Mouse (Mus musculus) kidney, embryonic 15.5 days (tissue): ENCODE data around the gene Gp1ba. TPM values are rescaled to one million over a fixed set of nuclear protein-coding genes. Genes with fewer than 3 reads are reported as not detected.

ENCODE experiments used
- ATAC-seq: fragments of 200-750 bp; cut with Nextera tagmentation; replicated peaks from 2 replicates; pipeline ENCODE4 v1.8.0; 2017; ENCODE audit warnings: moderate TSS enrichment; ENCODE audit not compliant: low FRiP score
- H3K27ac ChIP-seq: fragments of 300-500 bp; sonication (generic); 2 replicates; pipeline ENCODE4 v1.5.1; 2015; ENCODE audit warnings: mild to moderate bottlenecking, inconsistent platforms
- H3K27me3 ChIP-seq: fragments of 300-500 bp; sonication (generic); 2 replicates; pipeline ENCODE4 v1.6.1; 2015; ENCODE audit warnings: inconsistent platforms
- H3K36me3 ChIP-seq: fragments of 300-500 bp; sonication (generic); 2 replicates; pipeline ENCODE4 v1.6.1; 2015; ENCODE audit warnings: inconsistent platforms
- H3K4me1 ChIP-seq: fragments of 300-500 bp; sonication (generic); 2 replicates; pipeline ENCODE4 v1.6.1; 2015; ENCODE audit warnings: inconsistent platforms
- H3K4me2 ChIP-seq: fragments of 300-500 bp; sonication (generic); 2 replicates; pipeline ENCODE4 v1.6.1; 2015; ENCODE audit warnings: moderate library complexity, mild to moderate bottlenecking, inconsistent platforms
- H3K4me3 ChIP-seq: fragments of 300-500 bp; sonication (generic); replicated peaks from 2 replicates; pipeline ENCODE4 v1.5.1; 2015; ENCODE audit warnings: mild to moderate bottlenecking, inconsistent platforms
- H3K9ac ChIP-seq: fragments of 300-500 bp; sonication (generic); 2 replicates; pipeline ENCODE4 v1.6.1; 2015; ENCODE audit warnings: mild to moderate bottlenecking, inconsistent platforms
- H3K9me3 ChIP-seq: fragments of 300-500 bp; sonication (generic); replicated peaks from 2 replicates; pipeline ENCODE4 v1.6.1; 2016; ENCODE audit warnings: inconsistent platforms
- WGBS: fragments of 180-500 bp; shearing (Covaris S2); methylation state at CpG from one replicate; pipeline ENCODE4 v1.1.7; 2015; ENCODE audit warnings: mixed read lengths; 5-methylcytosine and 5-hydroxymethylcytosine counted together
- polyA plus RNA-seq: library from polyadenylated mRNA; unstranded; fragments of >200 nt; fragmentation: Nextera tagmentation; extraction: Ambion mirVana; gene quantifications from 2 replicates; pipeline ENCODE4 v1.2.1, GENCODE M21; 2015

The Gp1ba gene
- polyA plus RNA-seq: 0.19 and 0.30 TPM in 2 replicates

GRCm38 (mm10) chr11:70638714-70639278 lies at the start of gene Gp1ba:
TSS of gene Gp1ba (plus strand) at chr11:70639122.
- Histone ChIP-seq H3K4me1 (no peaks in the 10 kb centered on the region), H3K36me3 (peaks cover 13% of the 10 kb centered on the region), H3K9me3 (no peaks in the 10 kb centered on the region), H3K27me3 (no peaks in the 10 kb centered on the region), H3K4me2 (no peak within 1 kb of the TSS), H3K4me3 (no peak within 1 kb of the TSS), H3K27ac (no peak within 1 kb of the TSS), H3K9ac (no peak within 1 kb of the TSS)
- no peak for ATAC-seq
- WGBS: 51% methylated on average over 5 of the region's 5 CpGs

DNA sequence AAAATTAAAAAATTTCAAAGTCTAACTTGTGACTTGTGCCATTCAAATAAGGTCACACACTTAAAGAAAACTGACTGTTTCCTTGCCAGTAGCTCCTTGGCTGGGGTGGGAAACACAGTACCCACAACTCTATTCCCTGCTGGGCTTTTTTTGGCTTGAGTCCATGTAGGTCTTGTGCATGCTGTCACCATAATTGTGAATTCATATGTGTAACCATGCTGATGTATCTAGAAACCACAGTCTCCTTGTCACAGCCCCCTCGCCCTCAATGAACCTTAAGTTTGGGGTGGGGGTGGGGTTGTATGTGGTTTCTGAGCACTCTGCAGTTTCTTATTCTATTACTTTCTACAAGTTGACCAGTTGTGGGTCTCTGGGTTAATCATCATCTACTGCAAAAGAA lies 47.2 kb upstream of the Gp1ba start:
- Histone ChIP-seq H3K4me1 (peaks cover 15% of the 10 kb centered on the region; the same call in 1 of the 2 replicates), H3K4me2 (no peak overlapping the region), H3K9ac (no peak overlapping the region), H3K36me3 (no peaks in the 10 kb centered on the region), H3K4me3 (no peak overlapping the region), H3K27ac (no peak overlapping the region), H3K9me3 (no peaks in the 10 kb centered on the region), H3K27me3 (no peaks in the 10 kb centered on the region)
- no peak for ATAC-seq
- 82% methylated on average over 1 of the region's 1 CpGs for WGBS

DNA sequence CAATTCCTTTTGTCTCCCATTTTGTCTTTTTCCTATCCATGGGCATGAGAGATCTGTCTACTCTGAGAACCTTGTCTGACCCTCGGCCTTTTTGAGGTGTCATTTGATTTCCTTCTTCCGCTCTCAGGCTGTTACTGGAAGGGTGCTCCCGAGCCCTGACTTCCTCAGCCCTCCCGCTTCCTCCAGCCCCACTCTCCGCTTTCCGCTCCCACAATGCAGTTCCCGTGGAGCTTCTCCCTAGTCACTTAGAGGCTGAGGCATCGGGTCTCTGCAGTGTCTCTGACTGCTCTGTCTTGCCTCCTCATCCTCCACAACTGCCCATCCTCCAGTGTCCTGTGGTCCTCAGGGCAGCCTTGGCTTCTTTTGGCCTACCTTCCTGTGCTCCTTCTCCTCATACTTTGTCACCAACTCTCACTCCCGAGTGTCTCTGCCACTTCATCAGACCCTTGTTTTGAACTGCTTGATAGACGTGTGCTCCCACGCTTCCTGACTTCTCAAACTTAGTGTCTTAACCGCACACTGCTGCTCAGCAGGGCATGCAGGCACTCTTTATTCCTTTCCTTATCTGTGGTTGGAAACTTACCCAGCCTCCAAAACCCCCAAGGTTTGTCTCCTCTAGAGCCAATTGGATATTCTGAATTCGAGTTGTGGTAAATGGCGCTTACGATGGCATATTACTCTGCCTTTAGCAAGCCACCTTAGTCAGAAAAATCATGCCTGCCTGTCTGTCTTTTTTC lies 44.5 kb upstream of the Gp1ba start:
- Histone ChIP-seq H3K4me1 (peaks cover 12% of the 10 kb centered on the region; the same call in 1 of the 2 replicates), H3K27me3 (no peaks in the 10 kb centered on the region), H3K9ac (no peak overlapping the region), H3K27ac (0 out of 2 replicates have a peak overlapping the region, but pooled peaks have one; percentile 27), H3K36me3 (peaks cover 26% of the 10 kb centered on the region), H3K9me3 (no peaks in the 10 kb centered on the region), H3K4me3 (no peak overlapping the region), H3K4me2 (no peak overlapping the region)
- WGBS: 70% methylated on average over 15 of the region's 15 CpGs
- no peak for ATAC-seq

DNA sequence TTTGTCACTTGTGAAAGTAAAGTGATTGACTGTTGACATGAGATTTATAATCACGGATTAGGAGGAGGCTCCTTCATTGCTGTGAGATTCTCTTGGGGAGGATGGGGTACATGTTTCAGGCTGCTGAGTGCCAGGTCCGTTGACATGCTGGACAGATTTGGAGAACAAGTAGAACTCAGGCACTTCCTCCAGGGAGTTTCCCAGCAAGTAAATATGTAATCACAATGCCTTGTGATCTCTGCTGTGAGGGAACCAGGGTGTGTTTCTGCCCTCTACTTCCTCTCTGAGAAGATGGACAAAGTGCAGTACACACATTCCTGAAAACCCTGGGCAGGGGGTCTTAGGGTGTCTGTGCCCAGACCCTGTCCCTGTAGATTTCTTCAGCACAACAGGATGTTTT lies 43.3 kb upstream of the Gp1ba start:
- ATAC-seq: no peak

GRCm38 (mm10) chr11:70596094-70596493 lies 42.8 kb upstream of the Gp1ba start:
- Histone ChIP-seq H3K9me3 (no peaks in the 10 kb centered on the region), H3K4me2 (no peak overlapping the region), H3K27ac (peak overlapping the region; percentile 75), H3K27me3 (no peaks in the 10 kb centered on the region), H3K4me1 (peaks cover 12% of the 10 kb centered on the region; the same call in 1 of the 2 replicates), H3K4me3 (no peak overlapping the region), H3K36me3 (peaks cover 35% of the 10 kb centered on the region), H3K9ac (no peak overlapping the region)
- ATAC-seq: no peak
- WGBS: 69% methylated on average over 4 of the region's 4 CpGs

More for the DNA sequence above, 43.3 kb upstream of the Gp1ba start:
- Histone ChIP-seq H3K9ac (no peak overlapping the region), H3K9me3 (no peaks in the 10 kb centered on the region), H3K27ac (peak overlapping the region; percentile 75), H3K4me3 (no peak overlapping the region), H3K4me2 (no peak overlapping the region), H3K36me3 (peaks cover 35% of the 10 kb centered on the region), H3K4me1 (peaks cover 12% of the 10 kb centered on the region; the same call in 1 of the 2 replicates), H3K27me3 (no peaks in the 10 kb centered on the region)
- 63% methylated on average over 2 of the region's 2 CpGs for WGBS

DNA sequence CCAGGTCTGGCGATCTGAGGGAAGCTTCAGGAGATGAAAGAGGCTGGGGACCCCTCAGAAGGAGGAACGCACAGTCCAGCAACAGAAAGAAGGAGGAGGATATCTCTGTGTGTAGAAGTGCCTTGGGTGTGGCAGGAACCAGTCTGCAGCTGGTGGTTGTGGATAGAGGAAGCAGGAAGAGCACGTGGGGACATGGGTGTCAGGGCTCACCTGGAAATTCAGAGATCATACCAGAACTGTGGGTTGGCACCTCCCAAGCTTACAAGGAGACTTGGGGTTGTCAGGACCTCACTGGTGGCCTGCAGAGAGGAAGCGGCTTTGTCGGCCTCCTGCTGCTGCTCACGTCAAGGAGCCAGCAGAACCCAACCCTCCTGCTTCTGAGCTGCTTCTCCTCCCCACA lies 41.6 kb upstream of the Gp1ba start:
- H3K9ac ChIP-seq: no peak overlapping the region
- H3K4me1 ChIP-seq: peaks cover 12% of the 10 kb centered on the region; the same call in 1 of the 2 replicates
- no peak overlapping the region for H3K4me3 ChIP-seq
- no peak overlapping the region for H3K4me2 ChIP-seq
- no peak for ATAC-seq
- H3K9me3 ChIP-seq: no peaks in the 10 kb centered on the region
- WGBS: 86% methylated on average over 6 of the region's 6 CpGs
- peaks cover 47% of the 10 kb centered on the region for H3K36me3 ChIP-seq
- no peaks in the 10 kb centered on the region for H3K27me3 ChIP-seq
- no peak overlapping the region for H3K27ac ChIP-seq

DNA sequence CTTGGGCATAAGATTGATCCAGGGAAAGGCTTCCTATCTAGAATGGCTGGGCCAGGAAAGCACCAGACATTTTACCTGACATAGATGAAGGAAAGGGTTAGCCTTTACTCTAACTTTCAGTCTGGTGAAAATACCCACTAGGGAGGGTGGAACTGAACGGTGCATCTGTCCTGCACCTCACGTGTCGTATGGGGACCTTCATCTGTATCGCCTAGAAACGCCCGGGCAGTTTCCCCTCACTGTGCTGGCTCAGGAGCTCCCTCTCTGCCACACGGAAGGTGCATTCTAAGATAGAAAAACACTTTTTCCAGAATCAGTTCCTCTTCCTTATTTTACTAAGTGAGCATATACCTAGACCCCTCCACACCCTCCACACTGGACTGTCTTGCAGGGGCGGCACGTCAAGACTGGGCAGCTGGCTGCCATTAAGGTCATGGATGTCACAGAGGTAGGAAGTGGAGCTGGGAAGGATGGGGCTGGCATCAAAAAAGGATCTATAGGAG lies 40.4 kb upstream of the Gp1ba start:
- no peak overlapping the region for H3K4me3 ChIP-seq
- no peak overlapping the region for H3K9ac ChIP-seq
- H3K27ac ChIP-seq: no peak overlapping the region
- H3K9me3 ChIP-seq: no peaks in the 10 kb centered on the region
- peaks cover 58% of the 10 kb centered on the region for H3K36me3 ChIP-seq
- ATAC-seq: no peak
- 91% methylated on average over 9 of the region's 9 CpGs for WGBS
- no peak overlapping the region for H3K4me2 ChIP-seq
- H3K27me3 ChIP-seq: no peaks in the 10 kb centered on the region
- peaks cover 12% of the 10 kb centered on the region; the same call in 1 of the 2 replicates for H3K4me1 ChIP-seq

GRCm38 (mm10) chr11:70605024-70605566 lies 33.8 kb upstream of the Gp1ba start:
- no peak overlapping the region for H3K4me3 ChIP-seq
- WGBS: 54% methylated on average over 14 of the region's 14 CpGs
- H3K4me1 ChIP-seq: peaks cover 15% of the 10 kb centered on the region
- peaks cover 91% of the 10 kb centered on the region for H3K36me3 ChIP-seq
- no peaks in the 10 kb centered on the region for H3K9me3 ChIP-seq
- no peak overlapping the region for H3K9ac ChIP-seq
- no peak overlapping the region for H3K27ac ChIP-seq
- no peak overlapping the region for H3K4me2 ChIP-seq
- no peaks in the 10 kb centered on the region for H3K27me3 ChIP-seq
- ATAC-seq: no peak

GRCm38 (mm10) chr11:70606717-70607116 lies 32.2 kb upstream of the Gp1ba start:
- Histone ChIP-seq H3K36me3 (peaks cover 98% of the 10 kb centered on the region), H3K4me3 (no peak overlapping the region), H3K4me1 (peaks cover 15% of the 10 kb centered on the region), H3K27me3 (no peaks in the 10 kb centered on the region), H3K9ac (no peak overlapping the region), H3K4me2 (no peak overlapping the region), H3K27ac (no peak overlapping the region), H3K9me3 (no peaks in the 10 kb centered on the region)
- 62% methylated on average over 12 of the region's 12 CpGs for WGBS
- no peak for ATAC-seq

DNA sequence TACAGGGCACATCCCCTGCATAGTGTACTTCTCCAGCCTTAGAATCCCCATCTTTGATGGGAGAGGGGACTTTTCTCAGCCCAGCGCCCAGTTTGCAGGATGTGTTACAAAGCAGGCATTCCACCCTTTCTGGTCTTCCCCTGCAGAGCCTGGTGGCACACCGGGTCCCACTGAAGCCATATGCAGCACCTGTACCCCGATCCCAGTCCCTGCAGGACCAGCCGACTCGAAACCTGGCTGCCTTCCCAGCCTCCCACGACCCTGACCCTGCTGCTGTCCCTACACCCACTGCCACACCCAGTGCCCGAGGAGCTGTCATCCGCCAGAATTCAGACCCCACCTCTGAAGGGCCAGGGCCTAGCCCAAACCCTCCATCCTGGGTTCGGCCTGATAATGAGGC lies 31.3 kb upstream of the Gp1ba start:
- Histone ChIP-seq H3K4me1 (peaks cover 15% of the 10 kb centered on the region), H3K27ac (no peak overlapping the region), H3K9me3 (no peaks in the 10 kb centered on the region), H3K9ac (no peak overlapping the region), H3K4me2 (no peak overlapping the region), H3K4me3 (no peak overlapping the region), H3K27me3 (no peaks in the 10 kb centered on the region), H3K36me3 (peaks cover 99% of the 10 kb centered on the region)
- 91% methylated on average over 9 of the region's 9 CpGs for WGBS
- ATAC-seq: no peak

- WGBS: 73% methylated on average over 26 of the region's 26 CpGs
- H3K36me3 ChIP-seq: peaks cover 98% of the 10 kb centered on the region
- H3K27me3 ChIP-seq: no peaks in the 10 kb centered on the region
- H3K4me3 ChIP-seq: no peak overlapping the region
- H3K27ac ChIP-seq: peak overlapping the region; percentile 37; the same call in 1 of the 2 replicates
- ATAC-seq: peak; percentile 63
- H3K4me2 ChIP-seq: no peak overlapping the region
- H3K4me1 ChIP-seq: peaks cover 15% of the 10 kb centered on the region
- H3K9ac ChIP-seq: no peak overlapping the region
- no peaks in the 10 kb centered on the region for H3K9me3 ChIP-seq
Measured at GRCm38 (mm10) chr11:70608381-70609066, 30.4 kb upstream of the Gp1ba start.

- ATAC-seq: no peak
- H3K9me3 ChIP-seq: no peaks in the 10 kb centered on the region
- 88% methylated on average over 4 of the region's 4 CpGs for WGBS
Measured at GRCm38 (mm10) chr11:70610752-70611151, 28.2 kb upstream of the Gp1ba start.

More at GRCm38 (mm10) chr11:70610752-70611151, 28.2 kb upstream of the Gp1ba start:
- no peak overlapping the region for H3K9ac ChIP-seq
- no peaks in the 10 kb centered on the region for H3K27me3 ChIP-seq
- H3K4me1 ChIP-seq: peaks cover 28% of the 10 kb centered on the region
- no peak overlapping the region for H3K4me2 ChIP-seq
- H3K27ac ChIP-seq: no peak overlapping the region
- H3K4me3 ChIP-seq: no peak overlapping the region
- H3K36me3 ChIP-seq: peaks cover 76% of the 10 kb centered on the region
